Mouse (Mus musculus): Measurements from ENCODE around the gene Six2.

Six2 gene

GRCm38 (mm10) chr17:85645718-85646665, 42.1 kb downstream of the Six2 start:
- peak; percentile 19 to 24 for DNase-seq

- DNase-seq, result no peak
Observed at GRCm38 (mm10) chr17:85645312-85645711, 42.8 kb downstream of the Six2 start.

DNA sequence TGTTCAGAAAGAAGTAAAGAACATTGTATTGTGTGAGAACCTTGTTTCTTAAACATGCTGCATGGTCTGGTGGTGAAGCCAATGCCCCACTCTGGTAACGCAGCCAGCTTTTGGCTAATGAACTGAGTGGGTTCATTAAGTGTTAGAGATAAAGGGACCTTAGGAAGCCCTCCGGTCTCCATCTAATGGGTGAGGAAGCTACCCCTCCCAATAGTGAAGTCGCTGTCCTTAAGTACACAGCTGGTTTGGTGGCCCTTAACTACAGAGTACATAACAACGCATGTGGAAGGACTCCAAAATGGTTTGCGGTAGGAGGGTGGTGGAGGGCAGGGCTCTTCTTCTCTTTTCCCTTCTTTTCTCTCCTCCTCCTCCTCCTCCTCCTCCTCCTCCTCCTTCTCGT, 50.2 kb downstream of the Six2 start:
- DNase-seq, result no peak
